Mouse (Mus musculus) kidney, adult 9 months (tissue): Measurements from ENCODE around the gene Rsrc1.

Source experiments
- DNase-seq: peaks from one replicate; pipeline ENCODE4 v3.0.0; 2022

The Rsrc1 gene

GRCm38 (mm10) chr3:67373872-67374271 is 392.7 kb downstream of the Rsrc1 start, which contains the start of gene Mlf1:
Gene Mlf1, plus strand, starts transcription at chr3:67374097.
- peak; percentile 86 for DNase-seq

- no peak for DNase-seq
Observed at GRCm38 (mm10) chr3:67374360-67374778, 393.2 kb downstream of the Rsrc1 start.

- DNase-seq = no peak
Observed at GRCm38 (mm10) chr3:67375063-67375462, 393.9 kb downstream of the Rsrc1 start, which contains the start of gene Gm17402. Gene Gm17402, minus strand, starts transcription at chr3:67375163.

- DNase-seq = no peak
Observed at GRCm38 (mm10) chr3:67378215-67378614, 397.0 kb downstream of the Rsrc1 start.
